Mouse (Mus musculus) neural tube, embryonic 12.5 days (tissue): ENCODE measurements at regions not wholly inside any gene's neighbourhood (a gene's known extent, or its start where the extent isn't known, plus 50 kb on each side); places are given as distances from the start of the nearest gene placed in this dataset.

Experiments
- ATAC-seq: fragments of 200-750 bp; cut with Nextera tagmentation; 2 replicates; pipeline ENCODE4 v1.8.0; 2017; ENCODE audit warnings: low read depth, mild to moderate bottlenecking, moderate TSS enrichment, moderate library complexity; ENCODE audit not compliant: low FRiP score
- H3K27ac ChIP-seq: fragments of 300-500 bp; sonication (generic); 2 replicates; pipeline ENCODE4 v1.5.1; 2016
- H3K27me3 ChIP-seq: fragments of 300-500 bp; sonication (generic); replicated peaks from 2 replicates; pipeline ENCODE4 v1.6.1; 2016; ENCODE audit warnings: mild to moderate bottlenecking
- H3K36me3 ChIP-seq: fragments of 300-500 bp; sonication (generic); 2 replicates; pipeline ENCODE4 v1.6.1; 2016; ENCODE audit warnings: mild to moderate bottlenecking
- H3K4me1 ChIP-seq: fragments of 300-500 bp; sonication (generic); 2 replicates; pipeline ENCODE4 v1.6.1; 2016
- H3K4me2 ChIP-seq: fragments of 300-500 bp; sonication (generic); replicated peaks from 2 replicates; pipeline ENCODE4 v1.6.1; 2016; ENCODE audit warnings: mild to moderate bottlenecking
- H3K4me3 ChIP-seq: fragments of 300-500 bp; sonication (generic); 2 replicates; pipeline ENCODE4 v1.5.1; 2016
- H3K9ac ChIP-seq: fragments of 300-500 bp; sonication (generic); 2 replicates; pipeline ENCODE4 v1.6.1; 2016; ENCODE audit warnings: mild to moderate bottlenecking
- H3K9me3 ChIP-seq: fragments of 300-500 bp; sonication (generic); 2 replicates; pipeline ENCODE4 v1.6.1; 2016; ENCODE audit warnings: mild to moderate bottlenecking
- WGBS: fragments of 180-500 bp; shearing (Covaris S2); methylation state at CpG from one replicate; pipeline ENCODE4 v1.1.7; 2016; 5-methylcytosine and 5-hydroxymethylcytosine counted together

DNA sequence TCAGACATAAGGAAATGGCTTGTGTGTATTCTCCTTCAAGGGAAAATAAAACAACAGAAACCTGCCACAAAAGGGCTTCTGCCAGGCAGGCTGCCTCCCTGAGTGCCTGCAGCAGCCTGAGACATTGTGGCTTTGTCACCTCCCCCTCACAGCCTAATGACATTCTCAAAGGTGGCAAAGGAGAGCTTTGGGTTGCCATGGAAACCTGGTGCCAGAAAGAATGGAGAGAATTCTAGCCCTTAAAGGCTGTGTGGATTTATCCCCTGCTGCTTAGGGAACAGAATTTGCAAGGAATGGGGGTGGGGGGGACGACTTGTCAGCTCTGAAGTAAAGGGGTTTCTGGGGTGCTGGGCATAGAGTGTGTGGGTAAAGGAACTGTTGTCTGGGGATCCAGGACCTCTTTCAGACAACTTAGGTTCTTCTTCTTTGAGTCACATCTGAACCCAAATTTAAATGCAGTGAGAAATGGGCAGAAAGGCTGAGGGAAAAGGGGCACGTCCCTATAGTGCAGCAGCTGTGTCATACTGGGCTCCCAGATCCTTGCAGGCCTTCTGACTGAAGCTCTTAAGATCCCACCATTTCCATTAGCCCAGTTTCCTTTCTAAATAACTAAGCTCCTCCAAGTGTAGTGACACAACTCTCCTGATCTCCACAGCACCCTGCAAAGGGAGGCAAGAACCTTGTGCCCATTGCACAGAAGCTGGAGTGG, 86.8 kb downstream of the Il9r start:
- 8% methylated on average over 2 of the region's 2 CpGs for WGBS
- H3K36me3 ChIP-seq = no peaks in the 10 kb centered on the region
- H3K4me2 ChIP-seq = peak overlapping the region; percentile 27
- no peak overlapping the region for H3K4me3 ChIP-seq
- peaks cover 26% of the 10 kb centered on the region for H3K4me1 ChIP-seq
- H3K9me3 ChIP-seq = no peaks in the 10 kb centered on the region
- H3K27me3 ChIP-seq = no peaks in the 10 kb centered on the region
- H3K27ac ChIP-seq = peak overlapping the region; percentile 79
- ATAC-seq = peak; percentile 94
- H3K9ac ChIP-seq = no peak overlapping the region

DNA sequence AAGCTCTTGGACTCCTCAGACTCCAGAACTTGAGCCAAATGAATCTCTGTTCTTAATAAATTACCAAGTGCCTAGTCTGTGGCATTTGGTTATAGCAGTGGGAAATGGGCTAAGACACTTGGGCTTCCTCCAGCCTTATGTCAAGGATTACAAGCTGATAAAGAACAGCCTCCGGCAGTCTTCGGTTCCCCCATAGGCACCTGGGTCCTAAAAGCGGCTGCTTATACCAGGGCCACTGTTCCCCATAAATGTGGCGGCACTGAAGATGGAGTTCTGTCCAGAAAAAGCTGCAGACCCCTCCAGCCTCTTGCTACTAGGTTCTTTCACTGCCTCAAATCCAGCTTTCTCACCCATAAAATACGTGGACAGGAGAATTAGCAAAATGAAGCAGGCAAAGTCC, 87.6 kb downstream of the Il9r start:
- H3K27ac ChIP-seq = peak overlapping the region; percentile 79
- ATAC-seq = peak; percentile 29; the same call in 1 of the 2 replicates
- H3K9ac ChIP-seq = no peak overlapping the region
- H3K36me3 ChIP-seq = no peaks in the 10 kb centered on the region
- H3K27me3 ChIP-seq = no peaks in the 10 kb centered on the region
- H3K9me3 ChIP-seq = no peaks in the 10 kb centered on the region
- H3K4me2 ChIP-seq = peak overlapping the region; percentile 27; the same call in 1 of the 2 replicates
- H3K4me3 ChIP-seq = no peak overlapping the region
- H3K4me1 ChIP-seq = peaks cover 18% of the 10 kb centered on the region
- WGBS = 11% methylated on average over 5 of the region's 5 CpGs

DNA sequence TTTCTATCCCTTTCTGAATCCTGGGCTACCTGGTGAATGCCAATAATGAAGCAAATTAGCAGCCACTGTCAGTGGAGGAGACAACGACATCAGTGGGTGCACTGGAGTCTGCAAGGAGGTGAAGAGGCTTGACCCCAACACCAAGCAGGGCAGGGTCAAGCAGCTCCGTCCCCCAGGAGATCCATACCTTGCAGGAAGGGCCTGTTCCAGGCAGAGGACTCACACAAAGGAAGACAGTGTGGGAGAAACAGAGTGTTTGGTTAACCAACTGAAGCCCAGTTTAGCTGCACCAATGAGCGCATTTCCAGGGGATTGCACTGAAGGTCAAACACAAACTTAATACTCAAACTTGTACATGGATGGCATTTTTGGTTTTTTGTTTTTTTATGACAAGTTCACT, 88.2 kb downstream of the Il9r start:
- H3K9me3 ChIP-seq = no peaks in the 10 kb centered on the region
- H3K4me3 ChIP-seq = no peak overlapping the region
- WGBS = 55% methylated on average over 3 of the region's 3 CpGs
- no peak overlapping the region for H3K9ac ChIP-seq
- no peak overlapping the region for H3K27ac ChIP-seq
- no peaks in the 10 kb centered on the region for H3K27me3 ChIP-seq
- H3K4me1 ChIP-seq = peaks cover 17% of the 10 kb centered on the region
- no peak overlapping the region for H3K4me2 ChIP-seq
- no peak for ATAC-seq
- H3K36me3 ChIP-seq = no peaks in the 10 kb centered on the region

DNA sequence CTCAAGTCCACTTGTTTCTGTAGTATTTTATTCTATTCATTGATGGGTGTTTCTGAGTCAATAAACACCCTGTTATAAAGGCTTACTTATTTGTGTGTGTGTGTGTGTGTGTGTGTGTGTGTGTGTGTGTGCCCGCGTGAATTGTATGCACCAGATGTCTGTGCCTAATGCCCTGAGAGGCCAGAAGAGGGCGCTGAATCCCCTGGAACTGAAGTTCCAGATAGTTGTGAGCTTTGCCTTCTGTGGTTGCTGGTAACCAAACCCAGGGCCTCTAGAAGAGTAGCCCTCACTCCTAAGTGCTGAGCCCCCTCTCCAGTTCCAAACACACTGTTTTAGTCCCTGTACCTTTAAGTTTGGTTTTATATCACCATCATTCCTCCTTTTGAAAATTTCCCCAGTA, 90.2 kb downstream of the Il9r start:
- H3K27me3 ChIP-seq = no peaks in the 10 kb centered on the region
- 85% methylated on average over 3 of the region's 3 CpGs for WGBS
- H3K4me3 ChIP-seq = no peak overlapping the region
- H3K4me1 ChIP-seq = peaks cover 25% of the 10 kb centered on the region
- no peaks in the 10 kb centered on the region for H3K9me3 ChIP-seq
- no peaks in the 10 kb centered on the region for H3K36me3 ChIP-seq
- no peak overlapping the region for H3K4me2 ChIP-seq
- H3K27ac ChIP-seq = no peak overlapping the region
- no peak overlapping the region for H3K9ac ChIP-seq
- no peak for ATAC-seq
